Mouse (Mus musculus) right cerebral cortex, adult 18-20 months (tissue): ENCODE measurements around the gene Hemgn.

Experiments
- DNase-seq: peaks from one replicate; pipeline ENCODE4 v3.0.0; 2022; ENCODE audit warnings: mixed read lengths

Hemgn gene

GRCm38 (mm10) chr4:46353045-46353444 lies 60.3 kb downstream of the Hemgn start:
- no peak for DNase-seq

- DNase-seq = no peak
Observed at GRCm38 (mm10) chr4:46349530-46349929, 63.8 kb downstream of the Hemgn start.

- no peak for DNase-seq
Observed at GRCm38 (mm10) chr4:46348897-46349296, 64.4 kb downstream of the Hemgn start.

GRCm38 (mm10) chr4:46347580-46348515 lies 65.5 kb downstream of the Hemgn start:
- DNase-seq = no peak

GRCm38 (mm10) chr4:46347141-46347540 lies 66.2 kb downstream of the Hemgn start:
- DNase-seq = no peak

GRCm38 (mm10) chr4:46346221-46346620 lies 67.1 kb downstream of the Hemgn start:
- DNase-seq = no peak

- no peak for DNase-seq
Observed at GRCm38 (mm10) chr4:46345773-46346100, 67.6 kb downstream of the Hemgn start.

- no peak for DNase-seq
Observed at GRCm38 (mm10) chr4:46345056-46345772, 68.1 kb downstream of the Hemgn start.

- no peak for DNase-seq
Observed at GRCm38 (mm10) chr4:46344288-46344687, 69.0 kb downstream of the Hemgn start.
